Mouse (Mus musculus): Measurements from ENCODE around the gene Magoh. TPM values are rescaled to one million over a fixed set of nuclear protein-coding genes. Genes with fewer than 3 reads are reported as not detected.

Gene Magoh
- total RNA-seq (2023) = 78.7 and 84.4 TPM in 2 replicates

DNA sequence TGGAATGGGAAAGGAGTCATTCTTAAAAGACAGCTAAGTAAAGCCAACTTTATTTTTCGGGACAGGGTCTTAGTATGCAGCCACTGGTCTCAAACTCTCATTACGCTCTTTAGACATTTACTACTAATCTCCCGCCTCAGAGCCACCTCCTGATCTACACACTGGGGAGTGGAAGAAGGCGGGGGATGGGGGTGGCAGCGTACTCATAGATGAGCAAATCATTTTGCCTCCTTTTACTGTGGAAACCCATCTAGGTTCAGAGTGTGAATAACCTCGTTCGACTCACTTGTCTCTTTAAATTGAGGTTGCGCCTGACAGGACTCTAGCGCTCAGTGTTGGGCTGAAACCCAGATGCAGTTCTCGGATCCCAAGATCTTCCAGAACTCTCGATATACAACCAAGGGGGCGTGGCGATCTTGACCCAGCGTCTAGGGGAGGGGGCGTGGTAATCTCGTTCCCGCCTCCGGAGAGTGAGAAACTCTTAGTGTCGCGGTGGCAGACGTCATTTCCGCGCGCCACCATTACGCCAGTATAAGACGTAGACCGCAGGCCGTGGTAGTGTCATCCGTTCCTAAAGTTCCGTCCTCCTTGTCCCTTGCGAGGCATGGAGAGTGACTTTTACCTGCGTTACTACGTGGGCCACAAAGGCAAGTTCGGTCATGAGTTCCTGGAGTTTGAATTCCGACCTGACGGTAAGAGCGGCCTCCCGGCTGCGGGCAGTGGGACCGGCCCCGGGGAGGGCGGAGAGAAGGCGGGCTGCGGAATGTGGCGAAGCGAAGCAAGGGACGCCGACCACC, at the start of gene Magoh:
TSS of gene Magoh (plus strand) at position 502 of the 797 bp plus-strand sequence.

DNA sequence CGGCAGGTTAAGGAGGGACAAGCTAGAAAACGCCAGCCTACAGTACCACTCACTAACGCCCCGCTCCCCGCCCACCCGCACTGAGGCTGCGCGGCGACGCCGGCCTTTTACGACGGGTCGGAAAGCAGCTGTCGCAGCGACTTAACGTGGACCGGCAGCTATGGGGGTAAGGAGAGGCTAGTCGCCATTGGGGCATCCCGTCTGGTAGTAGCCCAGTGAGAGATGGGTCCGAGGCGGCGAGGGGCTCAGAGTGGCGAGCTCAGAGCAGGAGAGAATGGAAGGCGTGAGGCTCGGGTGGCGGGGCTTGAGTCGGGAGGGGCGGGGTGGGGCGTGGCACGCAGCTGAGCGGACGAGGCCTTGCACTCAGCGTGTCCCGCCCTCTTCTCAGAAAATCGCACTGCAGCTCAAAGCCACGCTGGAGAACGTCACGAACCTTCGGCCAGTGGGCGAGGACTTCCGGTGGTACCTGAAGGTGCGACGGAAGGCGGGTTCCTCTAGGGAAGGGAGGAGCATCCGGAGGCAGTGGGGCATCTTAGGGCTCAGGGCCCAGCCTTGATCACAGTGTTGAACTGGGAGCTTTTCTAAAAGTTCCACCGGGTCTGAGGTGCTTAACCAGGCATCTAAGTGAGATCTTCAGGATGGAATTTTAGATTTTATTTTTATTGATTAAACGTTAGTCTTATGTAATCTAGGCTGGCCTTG, 10.3 kb downstream of the Magoh start, which contains the start of gene 0610037L13Rik:
TSS of gene 0610037L13Rik (plus strand) at position 83 of the 702 bp plus-strand sequence.

DNA sequence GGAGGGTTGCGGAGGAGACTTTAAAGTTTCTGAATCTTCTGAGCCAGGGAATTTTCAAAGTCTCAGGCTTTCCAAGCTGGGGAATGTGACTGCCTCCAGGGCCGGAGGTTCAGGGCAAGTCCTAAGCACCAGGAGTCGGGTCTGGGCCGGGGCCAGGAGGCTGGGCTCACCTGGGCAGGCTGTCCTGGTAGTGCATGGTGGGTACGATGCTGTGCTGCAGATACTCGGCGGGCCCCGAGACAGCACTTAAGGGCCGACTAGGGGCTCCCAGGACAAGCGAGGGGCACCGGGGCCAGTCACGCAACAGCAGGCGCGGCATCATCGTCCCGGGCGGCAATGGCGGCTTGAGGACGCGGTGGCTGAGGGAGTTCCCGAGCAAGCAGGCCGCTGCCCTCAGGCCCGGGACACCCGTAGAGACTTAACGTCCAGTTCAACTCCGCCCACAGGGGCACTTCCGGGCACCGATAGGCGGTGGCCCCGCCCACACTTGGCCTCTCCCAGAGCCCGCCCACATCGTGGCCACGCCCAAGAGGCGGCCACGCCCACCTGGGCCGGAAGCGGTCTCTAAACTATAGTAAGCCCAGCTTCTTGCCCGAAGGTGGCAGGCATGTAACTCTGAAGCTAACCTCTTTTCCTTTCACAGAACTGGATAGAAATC, 43.7 kb downstream of the Magoh start, which contains the start of gene Cpt2:
TSS of gene Cpt2 (minus strand) at position 466 of the 658 bp plus-strand sequence.

Other genes starting within 250 kb of the Magoh start
- gene Dmrtb1, start 195.5 kb upstream of the Magoh start, total RNA-seq (2023) = not detected in 2 replicates
- gene Lrp8, start 77.5 kb upstream of the Magoh start, total RNA-seq (2023) = 21.3 and 40.4 TPM in 2 replicates
- 18.6 and 25.5 TPM in 2 replicates for gene 0610037L13Rik, start 10.1 kb downstream of the Magoh start, total RNA-seq (2023)
- gene Cpt2, start 43.9 kb downstream of the Magoh start, total RNA-seq (2023) = 9.8 and 11.1 TPM in 2 replicates
- not detected in 2 replicates for gene Slc1a7, start 88.6 kb downstream of the Magoh start, total RNA-seq (2023)
- gene Podn, start 216.7 kb downstream of the Magoh start, total RNA-seq (2023) = 0.70 TPM in 1 of 2 replicates, not detected in the other